8 mouse cellular contexts compared by ENCODE assay signal in genomic region chr9:111117794-111118251, GRCm38 (mm10). TPM values are rescaled to one million over a fixed set of nuclear protein-coding genes. Genes with fewer than 3 reads are reported as not detected.
DNase-seq lines count a peak whose midpoint lies in the region; ATAC-seq and TF ChIP-seq lines count a peak whose summit lies in the region.

No protein-coding gene starts in this region.

- in situ Hi-C loops in Patski (cut with MboI; ENCODE audit: low pct_unique_long_range_greater_than_20kb) = no loop called here

- H3K36me3 ChIP-seq in hindbrain, embryonic 12.5 days = 0 out of 2 replicates have a peak, but pooled peaks cover 4% of the 10 kb centered on the region

- peak; percentile 83 for ATAC-seq in Patski
- ATAC-seq in hindbrain, embryonic 12.5 days (ENCODE audit: low FRiP score) = peak; percentile 96

- no peaks in the 10 kb centered on the region for H3K9me3 ChIP-seq in hindbrain, embryonic 12.5 days (replicated peaks)

- H3K4me2 ChIP-seq in hindbrain, embryonic 12.5 days (replicated peaks) = peak overlapping the region; percentile 78

- H3K4me3 ChIP-seq in hindbrain, embryonic 12.5 days = peak overlapping the region; percentile 98

- DNase-seq in Patski (ENCODE audit: low read depth, low spot score) = no peak
- DNase-seq in cerebellum, adult 9-11 months = peak; percentile 90
- peak; percentile 59 to 80 for DNase-seq in frontal cortex, postnatal 10 days (ENCODE audit: low spot score in 2 of 2)
- peak; percentile 61 for DNase-seq in left cerebral cortex, adult 11 months (ENCODE audit: low spot score)
- peak; percentile 92 to 93 for DNase-seq in lung, postnatal 4 days
- peak; percentile 86 for DNase-seq in right cerebral cortex, adult 18-20 months
- DNase-seq in urinary bladder, postnatal 10 days (ENCODE audit: low spot score) = peak; percentile 35

- peak overlapping the region; percentile 96 for H3K9ac ChIP-seq in hindbrain, embryonic 12.5 days

- peaks cover 19% of the 10 kb centered on the region for H3K4me1 ChIP-seq in hindbrain, embryonic 12.5 days

- no peak for TF ChIP-seq CTCF in Patski (IDR thresholded peaks at IDR 0.05)

- H3K27me3 ChIP-seq in Patski = no peaks in the 10 kb centered on the region
- no peaks in the 10 kb centered on the region for H3K27me3 ChIP-seq in hindbrain, embryonic 12.5 days

- H3K27ac ChIP-seq in hindbrain, embryonic 12.5 days = peak overlapping the region; percentile 90

- CTCF ChIA-PET in Patski (lab: Charles Lee) = interaction anchor here (1.0 to 1.1 kb wide), 2 partner anchors 24 to 58 kb away, joined by 4 to 5 read pairs; no protein-coding TSS in a partner anchor

- under 1% methylated on average over 45 of the region's 56 CpGs for WGBS in hindbrain, embryonic 12.5 days

- POLR2A ChIA-PET in Patski (lab: Charles Lee) = no interaction called here

RNA-seq across cellular contexts. Expression of gene Lrrfip2, which starts 0.4 kb away (rescaled TPM):
- polyA plus RNA-seq in Patski (2021) = 85.9 TPM
- polyA plus RNA-seq in hindbrain, embryonic 12.5 days (2016; fragmentation: Nextera tagmentation; extraction: Ambion mirVana) = 50.5 and 53.7 TPM in 2 replicates
